Mouse (Mus musculus) lung, adult 2 months (tissue): Measurements from ENCODE around the gene Rnf146. TPM values are rescaled to one million over a fixed set of nuclear protein-coding genes. Genes with fewer than 3 reads are reported as not detected.

Experiments used
- DNase-seq: peaks from one replicate; pipeline ENCODE4 v3.0.0; 2022
- H3K4me1 ChIP-seq: fragments of 200-500 bp; 2 replicates; pipeline ENCODE4 v1.6.1; 2011; ENCODE audit warnings: low read length; ENCODE audit not compliant: control insufficient read depth, insufficient read depth
- H3K4me3 ChIP-seq: fragments of 200-500 bp; replicated peaks from 2 replicates; pipeline ENCODE3; 2011; ENCODE audit warnings: low read depth, mild to moderate bottlenecking, control low read depth, low read length; ENCODE audit errors: extremely low read depth
- CTCF ChIP-seq: fragments of 200-500 bp; IDR thresholded peaks from 2 replicates; pipeline ENCODE4 v1.5.1; 2011; ENCODE audit warnings: mild to moderate bottlenecking, low read length, control low read depth; ENCODE audit not compliant: insufficient read depth
- POLR2A ChIP-seq: fragments of 200-500 bp; IDR thresholded peaks from 2 replicates; pipeline ENCODE4 v1.6.1; 2011; ENCODE audit warnings: low read depth, mild to moderate bottlenecking, control low read depth, low read length, borderline replicate concordance; ENCODE audit errors: extremely low read depth
- WGBS: fragments of 180-500 bp; shearing (Covaris S2); methylation state at CpG from one replicate; pipeline ENCODE4 v1.1.7; 2018; 5-methylcytosine and 5-hydroxymethylcytosine counted together
- polyA plus RNA-seq: library from polyadenylated mRNA; depleted of rRNA; stranded (reverse); fragments of >200 nt; gene quantifications from 2 replicates; pipeline ENCODE4 v1.2.3, GENCODE M21; 2012; rRNA removed

Gene Rnf146
- polyA plus RNA-seq, 1 experiment, result 33.0 TPM

DNA sequence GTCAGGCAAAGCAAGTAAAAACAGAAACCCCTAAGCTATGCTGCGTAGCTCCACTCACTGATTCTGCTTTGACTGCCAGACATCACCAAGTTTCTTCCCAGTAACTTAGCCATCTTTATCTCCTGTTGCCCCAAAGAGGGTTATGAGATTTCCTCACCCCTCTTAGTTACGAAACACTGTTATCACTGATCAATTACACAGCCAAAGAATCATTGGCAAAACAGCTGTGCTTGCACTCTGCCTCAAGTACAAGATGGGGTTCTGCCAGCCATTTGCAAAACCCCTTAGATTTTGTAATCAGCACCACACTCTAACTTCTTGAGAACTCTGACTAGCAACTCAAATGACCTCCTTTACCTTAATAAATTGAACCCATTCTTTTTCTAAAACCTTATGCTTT is 10.8 kb downstream of the Rnf146 start:
- peaks cover 8% of the 10 kb centered on the region for H3K4me1 ChIP-seq
- no peak for DNase-seq
- H3K4me3 ChIP-seq, result no peak overlapping the region
- 62% methylated on average over 2 of the region's 2 CpGs for WGBS
- no peak for TF ChIP-seq CTCF
- TF ChIP-seq POLR2A, result no peak

DNA sequence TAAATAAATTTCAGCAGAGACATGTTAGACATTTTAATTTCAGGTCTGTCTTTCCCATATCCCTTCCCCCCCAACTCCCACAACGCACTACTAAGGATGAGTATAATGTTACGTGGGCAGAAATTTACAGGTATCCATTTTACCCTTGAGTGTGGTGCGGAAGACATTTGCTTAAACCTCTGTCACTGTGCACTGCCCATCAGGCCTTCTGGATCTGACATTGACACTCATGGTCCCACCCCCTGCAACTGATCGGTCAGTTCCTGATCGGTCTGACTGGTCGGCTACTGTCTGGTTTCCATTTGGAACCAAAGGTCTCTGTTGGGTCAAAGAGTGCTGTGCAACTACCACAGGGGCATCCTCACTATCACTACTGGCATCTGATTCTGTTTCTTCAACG is 15.6 kb downstream of the Rnf146 start:
- TF ChIP-seq CTCF (no peak), POLR2A (no peak)
- H3K4me3 ChIP-seq, result no peak overlapping the region
- WGBS, result 96% methylated on average over 7 of the region's 7 CpGs
- peaks cover 7% of the 10 kb centered on the region for H3K4me1 ChIP-seq
- DNase-seq, result no peak

DNA sequence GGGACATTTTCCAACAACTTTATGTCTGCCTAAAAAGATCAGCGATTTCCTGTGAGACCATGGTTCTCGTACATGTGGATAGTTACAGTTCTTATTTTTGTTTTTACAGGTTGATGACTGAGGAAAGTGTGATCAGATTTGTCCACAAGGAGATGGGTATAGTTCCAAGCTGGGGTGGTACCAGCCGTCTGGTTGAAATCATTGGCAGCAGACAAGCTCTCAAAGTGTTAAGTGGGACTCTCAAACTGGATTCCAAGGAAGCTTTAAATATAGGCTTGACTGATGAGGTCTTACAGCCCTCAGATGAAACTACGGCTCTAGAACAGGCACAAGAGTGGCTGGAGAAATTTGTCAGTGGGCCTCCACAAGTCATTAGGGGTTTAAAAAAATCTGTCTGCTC is 18.0 kb downstream of the Rnf146 start:
- H3K4me1 ChIP-seq, result no peaks in the 10 kb centered on the region
- TF ChIP-seq CTCF (no peak), POLR2A (no peak)
- 75% methylated on average over 4 of the region's 4 CpGs for WGBS

DNA sequence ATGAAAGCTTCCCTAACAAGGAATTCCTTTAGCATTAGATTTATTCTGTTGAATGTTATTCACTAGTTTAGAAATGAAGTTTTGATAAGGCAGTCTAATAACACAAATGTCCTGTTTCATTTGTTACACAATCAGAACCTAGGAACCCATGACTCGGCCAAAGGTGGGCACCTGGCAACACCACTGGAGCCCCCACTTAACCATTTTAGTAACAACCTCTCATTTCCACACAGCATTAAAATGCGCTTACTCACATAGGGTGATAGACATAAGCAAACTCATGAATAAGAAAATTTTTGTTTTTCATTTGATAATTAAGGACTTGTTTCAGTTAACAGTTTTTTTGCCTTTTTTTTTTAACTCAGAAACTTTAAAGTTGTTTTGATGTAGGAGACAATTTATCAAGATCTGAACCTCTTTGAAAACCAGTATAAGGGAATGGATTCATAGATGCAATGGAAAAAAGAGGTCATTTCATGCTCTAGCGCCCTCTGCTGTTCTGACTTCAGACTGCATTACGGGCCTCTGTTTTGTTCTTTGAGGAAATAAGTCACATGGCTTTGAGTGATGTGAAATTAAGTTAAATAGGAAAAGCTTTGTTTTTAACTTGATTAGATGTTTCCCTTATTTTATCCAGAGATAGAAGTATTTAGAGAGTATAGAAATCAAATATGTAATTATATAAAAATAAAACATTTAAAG is 23.7 kb downstream of the Rnf146 start:
- Histone ChIP-seq H3K4me3 (no peak overlapping the region), H3K4me1 (peaks cover 2% of the 10 kb centered on the region)
- DNase-seq, result peak; percentile 58
- WGBS, result 49% methylated on average over 4 of the region's 4 CpGs
- TF ChIP-seq POLR2A, result no peak
- 0 out of 2 replicates have a peak, but pooled peaks have one; percentile 32 for TF ChIP-seq CTCF

More for the DNA sequence above, 18.0 kb downstream of the Rnf146 start:
- no peak for DNase-seq
- H3K4me3 ChIP-seq, result no peak overlapping the region

DNA sequence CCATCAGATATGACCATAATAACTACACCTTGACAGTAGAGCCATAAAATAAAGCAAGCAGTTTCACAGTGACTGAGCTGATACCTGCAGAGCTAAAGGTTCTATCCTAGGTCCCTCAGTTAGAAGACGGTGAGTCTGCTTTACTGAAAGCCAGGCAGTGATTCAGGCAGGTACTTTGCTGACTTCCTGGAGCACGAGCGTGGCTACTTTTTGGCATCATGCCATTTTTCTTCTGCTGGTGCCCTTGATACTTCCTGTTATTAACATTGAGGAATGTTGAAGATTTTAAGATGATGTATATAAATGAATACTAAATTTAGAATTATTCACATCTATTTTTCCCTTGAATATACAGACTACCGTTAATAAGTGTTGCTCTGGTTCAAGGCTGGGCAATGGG is 28.4 kb downstream of the Rnf146 start:
- 21% methylated on average over 4 of the region's 4 CpGs for WGBS
- DNase-seq, result no peak

DNA sequence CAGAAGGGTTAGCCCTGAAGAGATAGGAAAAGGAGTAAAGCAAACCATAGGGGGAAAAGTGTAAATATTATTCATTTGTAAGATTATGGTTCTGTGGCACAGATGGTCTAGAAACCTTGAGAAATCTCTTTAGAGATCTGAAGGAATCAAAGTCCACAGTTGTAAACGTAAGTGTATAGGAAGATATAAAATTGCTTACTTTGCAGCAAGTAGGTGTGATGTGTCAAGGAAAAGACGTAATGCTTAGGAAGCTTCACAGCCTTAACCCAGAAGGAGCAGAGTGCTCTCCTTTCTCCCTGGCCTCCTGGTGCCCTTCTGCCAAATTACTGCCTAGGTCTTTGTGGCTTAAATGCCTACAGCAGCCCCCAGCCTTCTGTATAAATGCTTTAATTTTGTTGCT is 37.4 kb downstream of the Rnf146 start:
- Histone ChIP-seq H3K4me1 (no peaks in the 10 kb centered on the region), H3K4me3 (no peak overlapping the region)
- TF ChIP-seq POLR2A (no peak), CTCF (no peak)
- no peak for DNase-seq
- 82% methylated on average over 2 of the region's 2 CpGs for WGBS

More for the DNA sequence above, 28.4 kb downstream of the Rnf146 start:
- Histone ChIP-seq H3K4me3 (no peak overlapping the region), H3K4me1 (peaks cover 2% of the 10 kb centered on the region)
- TF ChIP-seq POLR2A, result no peak
- TF ChIP-seq CTCF, result no peak

DNA sequence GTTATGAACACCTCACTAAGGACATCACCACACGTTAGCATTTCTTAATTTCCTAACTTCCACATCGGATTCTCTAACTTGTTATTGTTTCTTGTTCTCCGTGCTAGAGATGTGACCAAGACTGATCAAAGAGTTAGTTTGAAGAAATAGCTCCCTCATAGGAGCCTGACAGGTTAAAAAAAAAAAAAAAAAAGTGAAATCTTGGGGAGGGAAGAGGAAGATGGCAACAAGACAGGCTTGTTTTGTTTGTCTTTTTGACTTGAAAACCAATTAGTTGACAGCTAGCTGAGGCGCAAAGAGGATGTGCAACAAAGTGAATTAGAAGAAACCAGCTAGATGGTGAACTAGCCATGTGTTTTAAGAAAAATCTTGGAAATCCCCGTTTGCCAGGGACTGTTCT is 48.3 kb downstream of the Rnf146 start:
- Histone ChIP-seq H3K4me3 (peak overlapping the region; percentile 83), H3K4me1 (peaks cover 3% of the 10 kb centered on the region; the same call in 1 of the 2 replicates)
- WGBS, result 18% methylated on average over 5 of the region's 5 CpGs
- TF ChIP-seq POLR2A (no peak), CTCF (no peak)
- DNase-seq, result no peak

DNA sequence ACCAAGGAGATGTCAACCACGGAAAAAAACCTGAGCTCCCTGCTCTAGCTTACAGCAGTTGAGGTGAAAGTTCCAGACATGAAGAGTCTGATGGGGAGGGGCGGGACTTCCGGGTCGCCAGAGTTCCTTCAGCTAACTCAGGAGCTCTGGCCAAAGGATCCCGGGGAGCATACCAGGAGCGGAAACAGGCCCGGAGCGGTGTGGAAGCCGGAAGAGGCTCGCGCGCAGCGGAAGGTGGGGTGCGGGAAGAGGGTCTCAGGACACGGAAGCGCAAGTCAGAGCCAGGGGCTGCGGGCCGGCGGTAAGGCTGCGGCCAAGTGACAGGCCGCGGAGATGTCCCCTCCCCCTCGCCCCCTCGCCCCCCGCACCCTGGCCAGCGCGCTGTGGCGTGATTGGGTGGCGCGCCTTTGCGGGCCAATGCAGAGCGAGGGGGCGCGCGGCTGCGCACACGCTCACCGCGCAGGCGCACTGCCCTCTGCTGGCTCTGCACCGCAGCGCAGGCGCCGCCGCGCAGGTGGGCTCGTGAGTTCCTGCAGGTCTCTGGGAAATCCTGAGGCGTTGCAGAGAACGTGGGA is 49.1 kb downstream of the Rnf146 start, which contains the start of gene Echdc1:
Echdc1 (plus strand) TSS at position 103 of the 575 bp plus-strand sequence.
- under 1% methylated on average over 44 of the region's 49 CpGs for WGBS
- peak; percentile 83 for DNase-seq
- Histone ChIP-seq H3K4me1 (peaks cover 3% of the 10 kb centered on the region; the same call in 1 of the 2 replicates), H3K4me3 (peak within 1 kb of the TSS; percentile 83)
- TF ChIP-seq POLR2A (peak; percentile 56; the same call in 1 of the 2 replicates), CTCF (peak; percentile 76)

DNA sequence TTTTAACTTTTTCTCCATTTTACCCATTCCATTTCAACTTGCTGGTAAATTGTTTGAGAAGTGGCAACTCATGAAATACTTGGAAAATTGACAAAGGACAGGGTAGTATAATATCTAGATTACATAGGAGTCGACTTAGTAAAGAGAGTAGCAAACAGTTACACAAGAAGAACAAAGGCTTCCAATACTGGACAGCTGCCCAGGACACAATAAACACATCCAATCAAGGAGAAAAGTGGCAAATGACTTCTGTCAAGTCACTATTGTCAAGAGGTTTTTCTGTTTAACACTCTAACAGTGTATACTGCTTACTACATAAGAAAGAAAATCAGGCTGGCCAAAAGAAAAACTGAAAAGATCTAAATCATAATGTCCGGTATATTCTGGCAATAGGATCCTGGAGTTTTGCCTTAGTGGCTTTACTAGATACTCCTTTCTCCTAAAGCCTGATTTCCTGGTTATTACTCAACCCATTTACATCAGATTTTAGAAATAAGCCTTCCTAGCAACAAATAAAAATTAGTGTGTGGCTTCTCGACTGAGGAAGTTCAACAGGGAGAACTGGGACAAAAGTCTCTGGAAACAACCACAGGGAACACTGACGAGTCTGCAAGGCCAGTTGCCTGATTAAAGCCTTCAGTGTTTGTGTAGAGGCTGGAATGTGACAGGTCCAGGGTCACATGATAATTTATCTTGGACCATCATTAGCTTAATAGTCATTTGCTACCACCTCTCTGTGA is 50.6 kb downstream of the Rnf146 start:
- peaks cover 3% of the 10 kb centered on the region; the same call in 1 of the 2 replicates for H3K4me1 ChIP-seq
- no peak for TF ChIP-seq POLR2A
- TF ChIP-seq CTCF, result no peak
- WGBS, result 36% methylated on average over 4 of the region's 4 CpGs
- no peak overlapping the region for H3K4me3 ChIP-seq
- DNase-seq, result no peak

DNA sequence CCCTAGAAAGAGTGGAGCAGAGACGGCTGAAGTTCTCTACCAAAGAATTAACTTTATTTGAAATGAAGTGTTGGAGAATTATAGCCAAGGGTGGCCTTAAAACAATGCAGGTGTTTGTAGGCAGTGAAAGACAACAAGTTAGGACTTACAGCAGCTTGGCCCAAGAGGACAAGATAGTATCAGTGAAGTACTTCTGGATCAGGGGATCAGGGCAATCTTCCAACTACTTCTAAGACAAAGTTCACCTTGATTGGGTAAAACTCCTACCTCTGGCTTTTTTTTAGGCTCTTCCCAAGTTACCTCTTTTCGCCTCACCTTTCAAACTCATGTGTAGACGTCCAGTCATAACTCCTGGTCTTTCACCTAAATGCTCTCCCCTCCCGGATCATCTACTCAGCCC is 60.0 kb downstream of the Rnf146 start:
- no peak for DNase-seq
- 87% methylated on average over 4 of the region's 4 CpGs for WGBS

More for the DNA sequence above, 60.0 kb downstream of the Rnf146 start:
- no peak for TF ChIP-seq POLR2A
- no peak for TF ChIP-seq CTCF
- Histone ChIP-seq H3K4me1 (peaks cover 3% of the 10 kb centered on the region; the same call in 1 of the 2 replicates), H3K4me3 (no peak overlapping the region)

Other genes starting within 250 kb of the Rnf146 start
- 0.04 TPM in 1 of 2 replicates, not detected in the other for gene Soga3, start 218.6 kb downstream of the Rnf146 start, polyA plus RNA-seq
- not detected in 2 replicates for gene Gm49353, start 163.5 kb downstream of the Rnf146 start, polyA plus RNA-seq
- 0.67 and 0.69 TPM in 2 replicates for gene 9330159F19Rik, start 150.8 kb downstream of the Rnf146 start, polyA plus RNA-seq
- gene Echdc1, start 49.3 kb downstream of the Rnf146 start, polyA plus RNA-seq, result 2.7 and 5.6 TPM in 2 replicates
- gene Rspo3, start 173.4 kb upstream of the Rnf146 start, polyA plus RNA-seq, result 0.43 and 0.71 TPM in 2 replicates